ENCODE assay signal across 10 mouse cellular contexts in the genomic region with DNA sequence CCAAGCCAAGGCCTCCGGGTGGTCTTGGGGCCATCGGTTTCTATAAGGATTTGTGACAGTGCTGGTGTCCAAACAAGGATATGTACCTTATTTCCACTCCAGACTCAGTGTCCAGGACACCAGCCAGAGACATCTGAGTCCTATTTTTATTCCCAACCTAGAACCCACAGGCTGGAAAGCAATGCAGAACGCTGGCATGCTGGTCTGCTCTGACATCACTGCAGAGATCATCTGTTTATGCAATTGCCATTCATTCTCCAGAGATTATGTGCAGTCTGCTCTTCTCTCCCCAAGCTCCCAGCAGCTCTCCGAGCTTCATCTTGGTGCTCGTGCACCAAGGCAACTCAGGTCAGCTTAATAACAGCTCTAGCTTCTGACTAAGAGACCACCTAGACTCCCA.
A peak's percentile ranks its signal among the peaks of the same experiment; 100 is the strongest.
DNase-seq lines count a peak whose midpoint lies in the region.
"Had no signal": no experiment of that assay in that cellular context is flagged by ENCODE, and none has a peak within 500 bp of the region (broad histone marks: within the 10 kb centered on the region; RNA-seq: fewer than 3 reads in every experiment).

No protein-coding gene starts in this region.

- DNase-seq in frontal cortex, postnatal 36 days (ENCODE audit: low spot score in 2 of 2) = peak; percentile 49 to 77
- DNase-seq in frontal cortex, postnatal 25 days (ENCODE audit: low spot score in 2 of 2) = no peak
- DNase-seq in right cerebral cortex, adult 18-20 months = peak; percentile 62
- no peak for DNase-seq in right cerebral cortex, postnatal 14 days
- peak; percentile 38 to 55 for DNase-seq in cerebellum, postnatal 25 days
- peak; percentile 27 for DNase-seq in retina, postnatal 1 day
- no peak for DNase-seq in kidney, adult 11 months
- no peak for DNase-seq in lung, postnatal 36 days
- DNase-seq: kidney, adult 9 months; lung, adult 18-20 months had no signal

Comparison
In these comparisons a context has a peak if more than half of its experiments do, and no peak if none do; other contexts are left out.
1. DNase-seq: peak in frontal cortex, postnatal 36 days (2 of 2), right cerebral cortex, adult 18-20 months (single experiment), cerebellum, postnatal 25 days (2 of 2) and retina, postnatal 1 day (single experiment); none in frontal cortex, postnatal 25 days (0 of 2), right cerebral cortex, postnatal 14 days (single experiment), kidney, adult 11 months (single experiment) and lung, postnatal 36 days (single experiment).